Mouse (Mus musculus) MEL (cell line): ENCODE results near the gene Thsd4. TPM values are rescaled to one million over a fixed set of nuclear protein-coding genes. Genes with fewer than 3 reads are reported as not detected.

ENCODE experiments used
- DNase-seq: peaks from one replicate; pipeline ENCODE4 v3.0.0; 2011; ENCODE audit warnings: low read depth, low spot score
- H3K27ac ChIP-seq: 2 replicates; pipeline ENCODE4 v1.5.1; 2012; ENCODE audit warnings: low read depth, mild to moderate bottlenecking, control low read depth, low read length, moderate library complexity; ENCODE audit not compliant: control insufficient read depth
- H3K27me3 ChIP-seq, 2 experiments: fragments of 150-350 bp in 1 of 2; sonication (generic) in 1 of 2; 2 replicates each; pipeline ENCODE4 v1.6.1; 2012; ENCODE audit warnings: low read length in 2 of 2, mild to moderate bottlenecking in 2 of 2, improper control_type of control experiment in 1 of 2, moderate library complexity in 1 of 2; ENCODE audit not compliant: insufficient read depth in 2 of 2, control insufficient read depth in 1 of 2
- H3K36me3 ChIP-seq, 2 experiments: 2 replicates each; pipeline ENCODE4 v1.6.1; 2012 to 2014; ENCODE audit warnings: low read length in 2 of 2, improper control_type of control experiment in 1 of 2, inconsistent platforms in 1 of 2, mild to moderate bottlenecking in 1 of 2; ENCODE audit not compliant: insufficient read depth in 2 of 2, control insufficient read depth in 1 of 2
- H3K4me1 ChIP-seq, 2 experiments: fragments of 150-350 bp in 1 of 2; sonication (generic) in 1 of 2; 2 replicates each; pipeline ENCODE4 v1.6.1; 2012; ENCODE audit warnings: low read length in 2 of 2, improper control_type of control experiment in 1 of 2, mild to moderate bottlenecking in 1 of 2; ENCODE audit not compliant: insufficient read depth in 2 of 2, control insufficient read depth in 1 of 2
- H3K4me3 ChIP-seq, 2 experiments: fragments of 150-350 bp in 1 of 2; sonication (generic) in 1 of 2; 2 replicates each; pipeline ENCODE4 v1.5.1; 2012; ENCODE audit warnings: low read depth in 2 of 2, low read length in 2 of 2, mild to moderate bottlenecking in 2 of 2, moderate library complexity in 2 of 2, control low read depth in 1 of 2, improper control_type of control experiment in 1 of 2; ENCODE audit not compliant: control insufficient read depth in 1 of 2, insufficient read depth in 1 of 2
- H3K79me2 ChIP-seq: 2 replicates; pipeline ENCODE4 v1.6.1; 2012; ENCODE audit warnings: mild to moderate bottlenecking, low read length, moderate library complexity; ENCODE audit not compliant: control insufficient read depth, poor library complexity, insufficient read depth
- H3K9ac ChIP-seq: 2 replicates; pipeline ENCODE4 v1.6.1; 2012; ENCODE audit warnings: low read depth, mild to moderate bottlenecking, control low read depth, low read length, moderate library complexity; ENCODE audit not compliant: control insufficient read depth, poor library complexity, severe bottlenecking
- H3K9me3 ChIP-seq: fragments of 150-350 bp; sonication (generic); replicated peaks from 2 replicates; pipeline ENCODE4 v1.6.1; 2012; ENCODE audit warnings: mild to moderate bottlenecking, low read length, improper control_type of control experiment, moderate library complexity; ENCODE audit not compliant: insufficient read depth
- BHLHE40 ChIP-seq: IDR thresholded peaks from 2 replicates; pipeline ENCODE4 v1.6.1; 2012; ENCODE audit warnings: low read depth, mild to moderate bottlenecking, inconsistent platforms, low read length, improper control_type of control experiment, borderline replicate concordance
- CHD1 ChIP-seq: IDR thresholded peaks from 2 replicates; pipeline ENCODE4 v1.6.1; 2012; ENCODE audit warnings: low read depth, mild to moderate bottlenecking, inconsistent platforms, low read length, improper control_type of control experiment
- CHD2 ChIP-seq: IDR thresholded peaks from 2 replicates; pipeline ENCODE4 v1.6.1; 2011; ENCODE audit warnings: low read length, improper control_type of control experiment
- CTCF ChIP-seq, 3 experiments: IDR thresholded peaks in 2 of 3; conservative IDR thresholded peaks in 1 of 3; 2 replicates each; pipeline ENCODE4 v1.5.1; 2011 to 2012; ENCODE audit warnings: low read length in 3 of 3, low read depth in 2 of 3, mild to moderate bottlenecking in 2 of 3, improper control_type of control experiment in 1 of 3, inconsistent platforms in 1 of 3, mixed read lengths in 1 of 3, moderate library complexity in 1 of 3; ENCODE audit not compliant: control insufficient read depth in 1 of 3, insufficient read depth in 1 of 3, poor library complexity in 1 of 3, severe bottlenecking in 1 of 3
- ELF1 ChIP-seq: IDR thresholded peaks from 2 replicates; pipeline ENCODE4 v1.6.1; 2014; ENCODE audit warnings: low read depth, mild to moderate bottlenecking, inconsistent platforms, low read length, improper control_type of control experiment, moderate library complexity
- EP300 ChIP-seq, 2 experiments: IDR thresholded peaks; 2 replicates each; pipeline ENCODE4 v1.6.1; 2011; ENCODE audit warnings: improper control_type of control experiment in 2 of 2, low read length in 2 of 2, low read depth in 1 of 2, mild to moderate bottlenecking in 1 of 2
- GABPA ChIP-seq: IDR thresholded peaks from 2 replicates; pipeline ENCODE4 v1.6.1; 2012; ENCODE audit warnings: low read depth, mild to moderate bottlenecking, inconsistent platforms, low read length, improper control_type of control experiment, moderate library complexity
- JUND ChIP-seq: IDR thresholded peaks from 2 replicates; pipeline ENCODE4 v1.6.1; 2011; ENCODE audit warnings: low read depth, mild to moderate bottlenecking, improper control_type of control experiment, low read length
- KAT2A ChIP-seq: conservative IDR thresholded peaks from 2 replicates; pipeline ENCODE4 v1.6.1; 2012; ENCODE audit warnings: low read depth, low read length, improper control_type of control experiment, inconsistent platforms
- MAFK ChIP-seq: IDR thresholded peaks from 2 replicates; pipeline ENCODE4 v1.6.1; 2011; ENCODE audit warnings: low read depth, mild to moderate bottlenecking, low read length, improper control_type of control experiment, borderline replicate concordance
- MAX ChIP-seq: IDR thresholded peaks from 2 replicates; pipeline ENCODE4 v1.6.1; 2011; ENCODE audit warnings: low read length, improper control_type of control experiment
- MAZ ChIP-seq: IDR thresholded peaks from 2 replicates; pipeline ENCODE4 v1.6.1; 2012; ENCODE audit warnings: low read depth, mild to moderate bottlenecking, inconsistent platforms, low read length, improper control_type of control experiment
- MEF2A ChIP-seq: IDR thresholded peaks from 2 replicates; pipeline ENCODE4 v1.6.1; 2014; ENCODE audit warnings: low read depth, mild to moderate bottlenecking, inconsistent platforms, low read length, improper control_type of control experiment; ENCODE audit not compliant: poor library complexity, insufficient replicate concordance, severe bottlenecking; ENCODE audit errors: extremely low read depth
- MXI1 ChIP-seq: IDR thresholded peaks from 2 replicates; pipeline ENCODE4 v1.6.1; 2011; ENCODE audit warnings: mild to moderate bottlenecking, low read depth, low read length, improper control_type of control experiment
- MYC ChIP-seq: IDR thresholded peaks from 2 replicates; pipeline ENCODE4 v1.6.1; 2011; ENCODE audit warnings: low read depth, mild to moderate bottlenecking, low read length, improper control_type of control experiment, moderate library complexity
- POLR2AphosphoS2 ChIP-seq: IDR thresholded peaks from 2 replicates; pipeline ENCODE4 v1.6.1; 2011; ENCODE audit warnings: low read length, improper control_type of control experiment
- POLR2AphosphoS5 ChIP-seq: IDR thresholded peaks from 2 replicates; pipeline ENCODE4 v1.6.1; 2012; ENCODE audit warnings: low read depth, borderline replicate concordance, mild to moderate bottlenecking, inconsistent platforms, low read length, moderate library complexity, mixed read lengths
- RAD21 ChIP-seq: IDR thresholded peaks from 2 replicates; pipeline ENCODE4 v1.6.1; 2011; ENCODE audit warnings: mild to moderate bottlenecking, low read depth, low read length, improper control_type of control experiment
- SIN3A ChIP-seq: IDR thresholded peaks from 2 replicates; pipeline ENCODE4 v1.6.1; 2012; ENCODE audit warnings: low read length, improper control_type of control experiment, inconsistent platforms
- UBTF ChIP-seq: IDR thresholded peaks from 2 replicates; pipeline ENCODE4 v1.6.1; 2012; ENCODE audit warnings: low read depth, mild to moderate bottlenecking, inconsistent platforms, low read length, improper control_type of control experiment, moderate library complexity, borderline replicate concordance; ENCODE audit not compliant: insufficient read depth
- USF2 ChIP-seq, 2 experiments: IDR thresholded peaks; 2 replicates each; pipeline ENCODE4 v1.6.1; 2011 to 2012; ENCODE audit warnings: improper control_type of control experiment in 2 of 2, low read length in 2 of 2, borderline replicate concordance in 1 of 2, inconsistent platforms in 1 of 2, low read depth in 1 of 2, mild to moderate bottlenecking in 1 of 2; ENCODE audit not compliant: insufficient read depth in 1 of 2
- ZMIZ1 ChIP-seq: IDR thresholded peaks from 2 replicates; pipeline ENCODE4 v1.6.1; 2012; ENCODE audit warnings: low read depth, mild to moderate bottlenecking, inconsistent platforms, low read length, improper control_type of control experiment, moderate library complexity
- ZNF384 ChIP-seq: IDR thresholded peaks from 2 replicates; pipeline ENCODE4 v1.6.1; 2012; ENCODE audit warnings: low read depth, mild to moderate bottlenecking, inconsistent platforms, low read length, improper control_type of control experiment
- polyA plus RNA-seq, 2 experiments: library from polyadenylated mRNA; stranded (reverse) in 1 of 2; unstranded in 1 of 2; fragments of >175 nt in 1 of 2; fragments of >200 nt in 1 of 2; gene quantifications; 2 replicates each; pipeline versions ENCODE4 v1.2.1 to v1.2.4; 2012; ENCODE audit warnings: low replicate concordance in 2 of 2, low read depth in 1 of 2; ENCODE audit not compliant: insufficient read length in 2 of 2, insufficient read depth in 1 of 2, missing spikeins in 1 of 2
- total RNA-seq: library from RNA; depleted of rRNA; stranded (reverse); fragments of 300-350 nt; gene quantifications from 2 replicates; pipeline ENCODE4 v1.2.3, GENCODE M21; 2012

Gene Thsd4
- total and polyA plus RNA-seq, 3 experiments = 0.08 TPM; not detected in 1

GRCm38 (mm10) chr9:60043175-60043574 lies 478.7 kb downstream of the Thsd4 start:
- no peak for TF ChIP-seq CHD2
- TF ChIP-seq CTCF (IDR thresholded peaks at IDR 0.05 in 2 of 3, conservative IDR thresholded peaks at IDR 0.05 in 1 of 3; ENCODE audit: control insufficient read depth in 1 of 3, insufficient read depth in 1 of 3, low read depth in 2 of 3, low read length in 3 of 3, poor library complexity in 1 of 3, severe bottlenecking in 1 of 3) = peak in 1 of 3 experiments; percentile 39; a peak in 3 of 6 replicates
- H3K36me3 ChIP-seq = no peaks in the 10 kb centered on the region

GRCm38 (mm10) chr9:60034883-60035282 lies 487.0 kb downstream of the Thsd4 start:
- no peaks in the 10 kb centered on the region for H3K4me1 ChIP-seq
- no peak overlapping the region for H3K4me3 ChIP-seq
- H3K9me3 ChIP-seq = no peaks in the 10 kb centered on the region
- TF ChIP-seq MXI1 (no peak), MAFK (no peak), MAX (no peak), EP300 (IDR thresholded peaks at IDR 0.05; ENCODE audit: low read depth in 1 of 2, low read length in 2 of 2) (no peak), SIN3A (no peak), POLR2AphosphoS2 (no peak), MYC (no peak), ZMIZ1 (no peak), CHD2 (no peak), JUND (no peak)
- no peak overlapping the region for H3K27ac ChIP-seq
- no peak for DNase-seq
- no peak overlapping the region for H3K9ac ChIP-seq
- H3K79me2 ChIP-seq = no peaks in the 10 kb centered on the region
- no peaks in the 10 kb centered on the region for H3K36me3 ChIP-seq
- peaks cover 1% of the 10 kb centered on the region in 2 experiments; a peak in 3 of 4 replicates for H3K27me3 ChIP-seq

More at GRCm38 (mm10) chr9:60043175-60043574, 478.7 kb downstream of the Thsd4 start:
- H3K9me3 ChIP-seq = no peaks in the 10 kb centered on the region
- H3K79me2 ChIP-seq = no peaks in the 10 kb centered on the region
- H3K27ac ChIP-seq = no peak overlapping the region
- no peaks in the 10 kb centered on the region for H3K4me1 ChIP-seq
- H3K27me3 ChIP-seq = no peaks in the 10 kb centered on the region; a peak in 1 of 4 replicates
- H3K4me3 ChIP-seq = no peak overlapping the region
- no peak overlapping the region for H3K9ac ChIP-seq
- DNase-seq = no peak

- H3K27me3 ChIP-seq = no peaks in the 10 kb centered on the region; a peak in 3 of 4 replicates
- H3K36me3 ChIP-seq = no peaks in the 10 kb centered on the region
- no peaks in the 10 kb centered on the region for H3K9me3 ChIP-seq
- no peak overlapping the region for H3K4me3 ChIP-seq
- H3K27ac ChIP-seq = no peak overlapping the region
- no peaks in the 10 kb centered on the region for H3K79me2 ChIP-seq
- H3K9ac ChIP-seq = no peak overlapping the region
- no peak for TF ChIP-seq KAT2A
- no peak for TF ChIP-seq MAX
- no peak for TF ChIP-seq POLR2AphosphoS5
- no peak for TF ChIP-seq ELF1
- TF ChIP-seq MYC = no peak
- TF ChIP-seq CHD2 = no peak
- TF ChIP-seq ZNF384 = no peak
- no peak for TF ChIP-seq MXI1
- TF ChIP-seq CTCF (IDR thresholded peaks at IDR 0.05 in 2 of 3, conservative IDR thresholded peaks at IDR 0.05 in 1 of 3; ENCODE audit: control insufficient read depth in 1 of 3, insufficient read depth in 1 of 3, low read depth in 2 of 3, low read length in 3 of 3, poor library complexity in 1 of 3, severe bottlenecking in 1 of 3) = no peak
- no peak for TF ChIP-seq MEF2A
- TF ChIP-seq GABPA = no peak
- no peak for TF ChIP-seq EP300 (IDR thresholded peaks at IDR 0.05; ENCODE audit: low read depth in 1 of 2, low read length in 2 of 2)
- no peak for TF ChIP-seq RAD21
- TF ChIP-seq MAZ = no peak
- TF ChIP-seq USF2 (IDR thresholded peaks at IDR 0.05; ENCODE audit: borderline replicate concordance in 1 of 2, insufficient read depth in 1 of 2, low read depth in 1 of 2, low read length in 2 of 2) = no peak
- TF ChIP-seq BHLHE40 = no peak
- TF ChIP-seq UBTF = no peak
- TF ChIP-seq CHD1 = no peak
- no peaks in the 10 kb centered on the region for H3K4me1 ChIP-seq
- DNase-seq = no peak
These were observed 494.6 kb downstream of the Thsd4 start for GRCm38 (mm10) chr9:60027234-60027633.
